In genomic region chr4:46144323-46144722, GRCm38 (mm10) we compare ENCODE assay signal across 11 mouse cellular contexts. TPM values are rescaled to one million over a fixed set of nuclear protein-coding genes. Genes with fewer than 3 reads are reported as not detected.
DNase-seq lines count a peak whose midpoint lies in the region; ATAC-seq and TF ChIP-seq lines count a peak whose summit lies in the region.
"Had no signal": no experiment of that assay in that cellular context is flagged by ENCODE, and none has a peak within 500 bp of the region (broad histone marks: within the 10 kb centered on the region; RNA-seq: fewer than 3 reads in every experiment).

No protein-coding gene starts in this region.

- no peak overlapping the region for H3K27ac ChIP-seq in heart, postnatal 0 days (ENCODE audit: low read depth)
- H3K27ac ChIP-seq in heart, embryonic 11.5 days (ENCODE audit: low read depth, low read length): no peak overlapping the region
- H3K27ac ChIP-seq in testis, adult 2 months (ENCODE audit: control insufficient read depth, insufficient read depth, low read depth, low read length): no peak overlapping the region
- no peak overlapping the region for H3K27ac ChIP-seq in embryonic facial prominence, embryonic 11.5 days (replicated peaks; ENCODE audit: low read depth, low read length)
- no peak overlapping the region for H3K27ac ChIP-seq in stomach, postnatal 0 days (replicated peaks)
- H3K27ac ChIP-seq in kidney, embryonic 16.5 days (ENCODE audit: low read length): no peak overlapping the region
- H3K27ac ChIP-seq: embryonic facial prominence, embryonic 15.5 days; liver, embryonic 15.5 days had no signal

- TF ChIP-seq POLR2A in testis, adult 2 months (IDR thresholded peaks at IDR 0.05; ENCODE audit: control insufficient read depth, low read depth, low read length): no peak

- H3K36me3 ChIP-seq in heart, postnatal 0 days (replicated peaks; ENCODE audit: control insufficient read depth, insufficient read depth, low read length): peaks cover 22% of the 10 kb centered on the region
- peaks cover 3% of the 10 kb centered on the region; the same call in 1 of the 2 replicates for H3K36me3 ChIP-seq in heart, embryonic 11.5 days (ENCODE audit: control insufficient read depth, insufficient read depth, low read length)
- 0 out of 2 replicates have a peak, but pooled peaks cover 1% of the 10 kb centered on the region for H3K36me3 ChIP-seq in testis, adult 2 months (ENCODE audit: control insufficient read depth, insufficient read depth, low read length)
- H3K36me3 ChIP-seq in embryonic facial prominence, embryonic 11.5 days (replicated peaks; ENCODE audit: control insufficient read depth, insufficient read depth, low read depth, low read length): no peaks in the 10 kb centered on the region
- no peaks in the 10 kb centered on the region; the same call in 1 of the 2 replicates for H3K36me3 ChIP-seq in stomach, postnatal 0 days (ENCODE audit: control insufficient read depth, insufficient read depth, low read length)
- peaks cover 14% of the 10 kb centered on the region; the same call in 1 of the 2 replicates for H3K36me3 ChIP-seq in kidney, embryonic 16.5 days (ENCODE audit: insufficient read depth, low read length)

- peaks cover 7% of the 10 kb centered on the region; the same call in 1 of the 2 replicates for H3K4me1 ChIP-seq in heart, postnatal 0 days (ENCODE audit: control insufficient read depth, insufficient read depth)
- peaks cover 9% of the 10 kb centered on the region for H3K4me1 ChIP-seq in heart, embryonic 11.5 days (ENCODE audit: control insufficient read depth, insufficient read depth, low read length)
- peaks cover 4% of the 10 kb centered on the region for H3K4me1 ChIP-seq in testis, adult 2 months (ENCODE audit: control insufficient read depth, insufficient read depth, low read length)
- 0 out of 2 replicates have a peak, but pooled peaks cover 4% of the 10 kb centered on the region for H3K4me1 ChIP-seq in embryonic facial prominence, embryonic 11.5 days (ENCODE audit: control insufficient read depth, insufficient read depth, low read length)
- H3K4me1 ChIP-seq in stomach, postnatal 0 days (replicated peaks; ENCODE audit: control insufficient read depth, insufficient read depth): peaks cover 3% of the 10 kb centered on the region; the same call in 1 of the 2 replicates
- peaks cover 13% of the 10 kb centered on the region for H3K4me1 ChIP-seq in kidney, embryonic 16.5 days (ENCODE audit: insufficient read depth, low read length)

- H3K9me3 ChIP-seq in heart, postnatal 0 days (replicated peaks; ENCODE audit: control insufficient read depth, low read length): no peaks in the 10 kb centered on the region
- H3K9me3 ChIP-seq in heart, embryonic 11.5 days (replicated peaks; ENCODE audit: control insufficient read depth, low read length): no peaks in the 10 kb centered on the region
- no peaks in the 10 kb centered on the region for H3K9me3 ChIP-seq in embryonic facial prominence, embryonic 11.5 days (replicated peaks; ENCODE audit: control insufficient read depth, low read length)
- H3K9me3 ChIP-seq in stomach, postnatal 0 days (ENCODE audit: control insufficient read depth, low read length): no peaks in the 10 kb centered on the region
- no peaks in the 10 kb centered on the region for H3K9me3 ChIP-seq in kidney, embryonic 16.5 days (ENCODE audit: low read length)
- H3K9me3 ChIP-seq: embryonic facial prominence, embryonic 15.5 days; liver, embryonic 15.5 days had no signal

- H3K4me2 ChIP-seq in heart, postnatal 0 days (ENCODE audit: low read depth, low read length): no peak overlapping the region
- no peak overlapping the region for H3K4me2 ChIP-seq in heart, embryonic 11.5 days
- H3K4me2 ChIP-seq in embryonic facial prominence, embryonic 11.5 days (ENCODE audit: low read depth, low read length): no peak overlapping the region
- no peak overlapping the region for H3K4me2 ChIP-seq in stomach, postnatal 0 days (replicated peaks; ENCODE audit: low read depth)
- H3K4me2 ChIP-seq in kidney, embryonic 16.5 days (replicated peaks; ENCODE audit: low read depth, low read length): no peak overlapping the region
- H3K4me2 ChIP-seq: embryonic facial prominence, embryonic 15.5 days; liver, embryonic 15.5 days had no signal

- no peak for DNase-seq in heart, postnatal 0 days (ENCODE audit: low spot score)
- no peak for DNase-seq in testis, postnatal 10 days (ENCODE audit: low spot score)
- DNase-seq in embryonic facial prominence, embryonic 11.5 days (ENCODE audit: low spot score): peak; percentile 22
- DNase-seq in stomach, postnatal 0 days (ENCODE audit: low spot score): no peak
- no peak for DNase-seq in urinary bladder, postnatal 36 days (ENCODE audit: low spot score in 2 of 2)
- DNase-seq: heart, postnatal 4 days had no signal

- H3K4me3 ChIP-seq in heart, postnatal 0 days (ENCODE audit: low read depth, low read length): no peak overlapping the region
- no peak overlapping the region for H3K4me3 ChIP-seq in heart, embryonic 11.5 days (ENCODE audit: low read depth, low read length)
- no peak overlapping the region for H3K4me3 ChIP-seq in testis, adult 2 months (ENCODE audit: control insufficient read depth, low read depth, low read length)
- no peak overlapping the region for H3K4me3 ChIP-seq in embryonic facial prominence, embryonic 11.5 days (ENCODE audit: low read depth, low read length)
- no peak overlapping the region for H3K4me3 ChIP-seq in stomach, postnatal 0 days (ENCODE audit: low read depth, low read length)
- no peak overlapping the region for H3K4me3 ChIP-seq in kidney, embryonic 16.5 days (ENCODE audit: low read length)
- H3K4me3 ChIP-seq: embryonic facial prominence, embryonic 15.5 days; liver, embryonic 15.5 days had no signal

- no peak for TF ChIP-seq EP300 in heart, postnatal 0 days (IDR thresholded peaks at IDR 0.05; ENCODE audit: low read depth)
- no peak for TF ChIP-seq EP300 in stomach, postnatal 0 days (optimal IDR thresholded peaks at IDR 0.05)

- TF ChIP-seq CTCF in heart, postnatal 0 days (IDR thresholded peaks at IDR 0.05; ENCODE audit: low read depth): peak; percentile 17; the same call in 1 of the 2 replicates
- peak; percentile 54; the same call in 1 of the 2 replicates for TF ChIP-seq CTCF in testis, adult 2 months (IDR thresholded peaks at IDR 0.05; ENCODE audit: control insufficient read depth, insufficient read depth, insufficient replicate concordance, low read depth, low read length)
- TF ChIP-seq CTCF in stomach, postnatal 0 days (IDR thresholded peaks at IDR 0.05; ENCODE audit: low read depth): peak; percentile 56

- WGBS in heart, postnatal 0 days: 77% methylated on average over 3 of the region's 3 CpGs
- WGBS in heart, embryonic 11.5 days (ENCODE audit: insufficient replicate concordance): 75% methylated on average over 3 of the region's 3 CpGs
- WGBS in embryonic facial prominence, embryonic 11.5 days: 72% methylated on average over 3 of the region's 3 CpGs
- WGBS in stomach, postnatal 0 days: 69% methylated on average over 3 of the region's 3 CpGs
- WGBS in kidney, embryonic 16.5 days: 76% methylated on average over 3 of the region's 3 CpGs

- no peaks in the 10 kb centered on the region for H3K27me3 ChIP-seq in heart, postnatal 0 days (ENCODE audit: control insufficient read depth, insufficient read depth, low read length)
- no peaks in the 10 kb centered on the region for H3K27me3 ChIP-seq in heart, embryonic 11.5 days (ENCODE audit: control insufficient read depth, insufficient read depth, low read length)
- H3K27me3 ChIP-seq in testis, adult 2 months (ENCODE audit: control insufficient read depth, insufficient read depth, low read length): no peaks in the 10 kb centered on the region
- no peaks in the 10 kb centered on the region for H3K27me3 ChIP-seq in embryonic facial prominence, embryonic 11.5 days (ENCODE audit: control insufficient read depth, insufficient read depth, low read length)
- H3K27me3 ChIP-seq in stomach, postnatal 0 days (ENCODE audit: control insufficient read depth, insufficient read depth, low read length): no peaks in the 10 kb centered on the region
- H3K27me3 ChIP-seq in kidney, embryonic 16.5 days (ENCODE audit: insufficient read depth, low read length): no peaks in the 10 kb centered on the region
- H3K27me3 ChIP-seq: embryonic facial prominence, embryonic 15.5 days; liver, embryonic 15.5 days had no signal

- ATAC-seq in heart, postnatal 0 days (ENCODE audit: insufficient read depth, low read depth): no peak
- ATAC-seq in heart, embryonic 11.5 days (replicated peaks; ENCODE audit: insufficient number of reproducible peaks, low FRiP score, low TSS enrichment): no peak
- ATAC-seq in embryonic facial prominence, embryonic 11.5 days (replicated peaks; ENCODE audit: insufficient number of reproducible peaks, low FRiP score, low TSS enrichment, low read depth): no peak
- ATAC-seq in stomach, postnatal 0 days (ENCODE audit: low FRiP score, low TSS enrichment): no peak
- ATAC-seq in kidney, embryonic 16.5 days (ENCODE audit: low FRiP score, low TSS enrichment): no peak

- H3K9ac ChIP-seq in heart, postnatal 0 days (replicated peaks; ENCODE audit: low read depth, low read length): no peak overlapping the region
- H3K9ac ChIP-seq in heart, embryonic 11.5 days (ENCODE audit: low read depth, low read length): no peak overlapping the region
- H3K9ac ChIP-seq in embryonic facial prominence, embryonic 11.5 days (replicated peaks; ENCODE audit: low read length): no peak overlapping the region
- no peak overlapping the region for H3K9ac ChIP-seq in stomach, postnatal 0 days (ENCODE audit: low read length)
- H3K9ac ChIP-seq in kidney, embryonic 16.5 days (replicated peaks; ENCODE audit: low read length): no peak overlapping the region
- H3K9ac ChIP-seq: embryonic facial prominence, embryonic 15.5 days; liver, embryonic 15.5 days had no signal

RNA-seq across cellular contexts. Expression of gene Tstd2, which starts 5.8 kb away (rescaled TPM):
- 16.4 and 17.8 TPM in 2 replicates for total RNA-seq in heart, postnatal 0 days (2014; rRNA removed; ENCODE audit: low replicate concordance)
- polyA plus RNA-seq in heart, postnatal 0 days (2015; fragmentation: Nextera tagmentation; extraction: Ambion mirVana): 13.5 and 15.3 TPM in 2 replicates
- polyA plus RNA-seq in heart, embryonic 11.5 days (2014; fragmentation: Nextera tagmentation; extraction: Ambion mirVana): 23.4 and 26.6 TPM in 2 replicates
- 7.1 and 7.9 TPM in 2 replicates for polyA plus RNA-seq in testis, adult 2 months (2012; rRNA removed)
- polyA plus RNA-seq in embryonic facial prominence, embryonic 11.5 days (2014; fragmentation: Nextera tagmentation; extraction: Ambion mirVana): 36.6 and 36.7 TPM in 2 replicates
- 14.5 and 17.2 TPM in 2 replicates for polyA plus RNA-seq in stomach, postnatal 0 days (2015; fragmentation: Nextera tagmentation; extraction: Ambion mirVana)
- polyA plus RNA-seq in kidney, embryonic 16.5 days (2015; fragmentation: Nextera tagmentation; extraction: Ambion mirVana): 39.1 and 54.4 TPM in 2 replicates

RNA-seq across cellular contexts. Expression of gene Ncbp1, which starts 5.9 kb away (rescaled TPM):
- 18.2 and 25.9 TPM in 2 replicates for total RNA-seq in heart, postnatal 0 days (2014; rRNA removed; ENCODE audit: low replicate concordance)
- 24.1 and 25.7 TPM in 2 replicates for polyA plus RNA-seq in heart, postnatal 0 days (2015; fragmentation: Nextera tagmentation; extraction: Ambion mirVana)
- 59.1 and 67.4 TPM in 2 replicates for polyA plus RNA-seq in heart, embryonic 11.5 days (2014; fragmentation: Nextera tagmentation; extraction: Ambion mirVana)
- 121 and 124 TPM in 2 replicates for polyA plus RNA-seq in testis, adult 2 months (2012; rRNA removed)
- 138 and 143 TPM in 2 replicates for polyA plus RNA-seq in embryonic facial prominence, embryonic 11.5 days (2014; fragmentation: Nextera tagmentation; extraction: Ambion mirVana)
- 27.0 and 27.8 TPM in 2 replicates for polyA plus RNA-seq in stomach, postnatal 0 days (2015; fragmentation: Nextera tagmentation; extraction: Ambion mirVana)
- polyA plus RNA-seq in kidney, embryonic 16.5 days (2015; fragmentation: Nextera tagmentation; extraction: Ambion mirVana): 90.6 and 90.9 TPM in 2 replicates

RNA-seq across cellular contexts. Expression of gene Xpa, which starts 51.8 kb away (rescaled TPM):
- 9.4 and 18.0 TPM in 2 replicates for total RNA-seq in heart, postnatal 0 days (2014; rRNA removed; ENCODE audit: low replicate concordance)
- 17.6 and 19.1 TPM in 2 replicates for polyA plus RNA-seq in heart, postnatal 0 days (2015; fragmentation: Nextera tagmentation; extraction: Ambion mirVana)
- polyA plus RNA-seq in heart, embryonic 11.5 days (2014; fragmentation: Nextera tagmentation; extraction: Ambion mirVana): 14.4 and 17.1 TPM in 2 replicates
- polyA plus RNA-seq in testis, adult 2 months (2012; rRNA removed): 6.2 and 7.2 TPM in 2 replicates
- polyA plus RNA-seq in embryonic facial prominence, embryonic 11.5 days (2014; fragmentation: Nextera tagmentation; extraction: Ambion mirVana): 26.4 and 27.0 TPM in 2 replicates
- polyA plus RNA-seq in stomach, postnatal 0 days (2015; fragmentation: Nextera tagmentation; extraction: Ambion mirVana): 24.5 and 25.2 TPM in 2 replicates
- polyA plus RNA-seq in kidney, embryonic 16.5 days (2015; fragmentation: Nextera tagmentation; extraction: Ambion mirVana): 20.7 and 21.1 TPM in 2 replicates
